Mouse (Mus musculus) layer of hippocampus, postnatal 10 days (tissue): ENCODE results near the gene Mpp3. TPM values are rescaled to one million over a fixed set of nuclear protein-coding genes. Genes with fewer than 3 reads are reported as not detected.

Experiments
- total RNA-seq, 2 experiments: library from RNA; stranded (reverse); gene quantifications; 2 replicates each; pipeline ENCODE4 v1.2.3; 2021

Mpp3 gene
- total RNA-seq, 2 experiments from 2014 or later, result 70.1 to 79.5 TPM

Other genes starting within 250 kb of the Mpp3 start
- gene Etv4, start 243.1 kb downstream of the Mpp3 start, total RNA-seq, result 10 to 100 TPM; 25.8 to 29.3 TPM
- 1 to 10 TPM; 2.9 to 3.6 TPM for gene Meox1, start 134.1 kb downstream of the Mpp3 start, total RNA-seq
- gene Sost, start 61.4 kb downstream of the Mpp3 start, total RNA-seq, result under 1 TPM in 1 of 2 experiments, not detected in 1; 0.23 TPM
- gene Cfap97d1, start 44.2 kb downstream of the Mpp3 start, total RNA-seq, result not detected
- gene Dusp3, start 41.4 kb downstream of the Mpp3 start, total RNA-seq, result 100 to 1,000 TPM; 121 to 127 TPM
- under 1 TPM in 1 of 2 experiments, not detected in 1; 0.14 TPM for gene Cd300lg, start 13.0 kb upstream of the Mpp3 start, total RNA-seq
- 100 to 1,000 TPM; 103 to 110 TPM for gene Mpp2, start 60.1 kb upstream of the Mpp3 start, total RNA-seq
- gene Ppy, start 72.9 kb upstream of the Mpp3 start, total RNA-seq, result not detected
- gene Pyy, start 79.4 kb upstream of the Mpp3 start, total RNA-seq, result not detected
- not detected for gene Nags, start 117.1 kb upstream of the Mpp3 start, total RNA-seq
- gene Tmem101, start 127.9 kb upstream of the Mpp3 start, total RNA-seq, result 10 to 100 TPM; 29.8 TPM
- 10 to 100 TPM; 73.8 to 77.8 TPM for gene Lsm12, start 156.8 kb upstream of the Mpp3 start, total RNA-seq
- gene G6pc3, start 161.2 kb upstream of the Mpp3 start, total RNA-seq, result 10 to 100 TPM; 44.4 to 45.4 TPM
- 100 to 1,000 TPM; 164 to 207 TPM for gene Hdac5, start 201.7 kb upstream of the Mpp3 start, total RNA-seq
- 1 to 10 TPM in 1 of 2 experiments, under 1 TPM in 1; 0.94 to 1.0 TPM for gene BC030867, start 220.4 kb upstream of the Mpp3 start, total RNA-seq
- gene Asb16, start 240.3 kb upstream of the Mpp3 start, total RNA-seq, result under 1 TPM; 0.64 to 0.76 TPM